In genomic region chr9:74187401-74188029, GRCm38 (mm10) we compare ENCODE assay signal across 14 mouse cellular contexts.
A peak's percentile ranks its signal among the peaks of the same experiment; 100 is the strongest.
DNase-seq lines count a peak whose midpoint lies in the region; ATAC-seq and TF ChIP-seq lines count a peak whose summit lies in the region.
"Had no signal": no experiment of that assay in that cellular context is flagged by ENCODE, and none has a peak within 500 bp of the region (broad histone marks: within the 10 kb centered on the region; RNA-seq: fewer than 3 reads in every experiment).

No protein-coding gene starts in this region.

- peak overlapping the region; percentile 6; the same call in 1 of the 2 replicates for H3K4me2 ChIP-seq in embryonic facial prominence, embryonic 12.5 days (replicated peaks)
- peak overlapping the region; percentile 28; the same call in 1 of the 2 replicates for H3K4me2 ChIP-seq in forebrain, embryonic 11.5 days (ENCODE audit: low read depth, low read length, severe bottlenecking)
- peak overlapping the region; percentile 51 for H3K4me2 ChIP-seq in hindbrain, embryonic 15.5 days
- peak overlapping the region; percentile 39 for H3K4me2 ChIP-seq in midbrain, postnatal 0 days (ENCODE audit: low read depth, low read length, poor library complexity, severe bottlenecking)
- H3K4me2 ChIP-seq: embryonic facial prominence, embryonic 15.5 days had no signal

- TF ChIP-seq CTCF in midbrain, postnatal 0 days (IDR thresholded peaks at IDR 0.05): no peak

- WGBS in embryonic facial prominence, embryonic 12.5 days: 50% methylated on average over 8 of the region's 8 CpGs
- WGBS in forebrain, embryonic 11.5 days: 32% methylated on average over 8 of the region's 8 CpGs
- 23% methylated on average over 8 of the region's 8 CpGs for WGBS in hindbrain, embryonic 15.5 days
- 15% methylated on average over 8 of the region's 8 CpGs for WGBS in midbrain, postnatal 0 days

- H3K9ac ChIP-seq in embryonic facial prominence, embryonic 12.5 days: no peak overlapping the region
- no peak overlapping the region for H3K9ac ChIP-seq in forebrain, embryonic 11.5 days (ENCODE audit: low read length)
- H3K9ac ChIP-seq in hindbrain, embryonic 15.5 days: no peak overlapping the region
- H3K9ac ChIP-seq in midbrain, postnatal 0 days (replicated peaks; ENCODE audit: low read length, poor library complexity, severe bottlenecking): no peak overlapping the region
- H3K9ac ChIP-seq: embryonic facial prominence, embryonic 15.5 days; limb, embryonic 15.5 days had no signal

- peaks cover 7% of the 10 kb centered on the region for H3K4me1 ChIP-seq in embryonic facial prominence, embryonic 12.5 days
- H3K4me1 ChIP-seq in forebrain, embryonic 11.5 days (replicated peaks; ENCODE audit: control insufficient read depth, insufficient read depth, low read length): no peaks in the 10 kb centered on the region
- peaks cover 10% of the 10 kb centered on the region for H3K4me1 ChIP-seq in hindbrain, embryonic 15.5 days (replicated peaks)
- H3K4me1 ChIP-seq in midbrain, postnatal 0 days (ENCODE audit: insufficient read depth, low read length): peaks cover 4% of the 10 kb centered on the region; the same call in 1 of the 2 replicates
- H3K4me1 ChIP-seq: limb, embryonic 15.5 days had no signal

- H3K9me3 ChIP-seq in embryonic facial prominence, embryonic 12.5 days: no peaks in the 10 kb centered on the region
- no peaks in the 10 kb centered on the region for H3K9me3 ChIP-seq in forebrain, embryonic 11.5 days (ENCODE audit: control insufficient read depth, low read length)
- no peaks in the 10 kb centered on the region for H3K9me3 ChIP-seq in hindbrain, embryonic 15.5 days
- no peaks in the 10 kb centered on the region for H3K9me3 ChIP-seq in midbrain, postnatal 0 days (ENCODE audit: low read length)
- H3K9me3 ChIP-seq: embryonic facial prominence, embryonic 15.5 days; limb, embryonic 15.5 days had no signal

- no peak for ATAC-seq in embryonic facial prominence, embryonic 12.5 days (ENCODE audit: insufficient number of reproducible peaks, insufficient read depth, low FRiP score, low TSS enrichment)
- peak; percentile 42 for ATAC-seq in forebrain, embryonic 11.5 days (replicated peaks; ENCODE audit: low FRiP score)
- ATAC-seq in hindbrain, embryonic 15.5 days (ENCODE audit: low FRiP score, low read depth): no peak
- 0 out of 2 replicates have a peak, but pooled peaks have one; percentile 34 for ATAC-seq in midbrain, postnatal 0 days (ENCODE audit: low FRiP score)

- H3K36me3 ChIP-seq in embryonic facial prominence, embryonic 12.5 days: no peaks in the 10 kb centered on the region
- H3K36me3 ChIP-seq in forebrain, embryonic 11.5 days (ENCODE audit: control insufficient read depth, insufficient read depth, low read length): no peaks in the 10 kb centered on the region
- H3K36me3 ChIP-seq in hindbrain, embryonic 15.5 days: no peaks in the 10 kb centered on the region
- no peaks in the 10 kb centered on the region for H3K36me3 ChIP-seq in midbrain, postnatal 0 days (ENCODE audit: insufficient read depth, low read length)
- H3K36me3 ChIP-seq: embryonic facial prominence, embryonic 15.5 days; limb, embryonic 15.5 days had no signal

- H3K4me3 ChIP-seq in embryonic facial prominence, embryonic 12.5 days: no peak overlapping the region
- H3K4me3 ChIP-seq in forebrain, embryonic 11.5 days (ENCODE audit: low read depth, low read length): no peak overlapping the region
- no peak overlapping the region for H3K4me3 ChIP-seq in hindbrain, embryonic 15.5 days
- H3K4me3 ChIP-seq in midbrain, postnatal 0 days (ENCODE audit: low read depth, low read length): no peak overlapping the region
- H3K4me3 ChIP-seq: embryonic facial prominence, embryonic 15.5 days; limb, embryonic 15.5 days; myocyte had no signal

- H3K27ac ChIP-seq in embryonic facial prominence, embryonic 12.5 days: no peak overlapping the region
- no peak overlapping the region for H3K27ac ChIP-seq in forebrain, embryonic 11.5 days (ENCODE audit: low read depth, low read length)
- H3K27ac ChIP-seq in hindbrain, embryonic 15.5 days (replicated peaks): no peak overlapping the region
- no peak overlapping the region for H3K27ac ChIP-seq in midbrain, postnatal 0 days (ENCODE audit: low read depth, low read length)
- H3K27ac ChIP-seq: embryonic facial prominence, embryonic 15.5 days; limb, embryonic 15.5 days had no signal

- H3K27me3 ChIP-seq in embryonic facial prominence, embryonic 12.5 days: no peaks in the 10 kb centered on the region
- peaks cover 46% of the 10 kb centered on the region for H3K27me3 ChIP-seq in forebrain, embryonic 11.5 days (ENCODE audit: control insufficient read depth, insufficient read depth, low read length)
- peaks cover 32% of the 10 kb centered on the region for H3K27me3 ChIP-seq in hindbrain, embryonic 15.5 days
- H3K27me3 ChIP-seq in midbrain, postnatal 0 days (ENCODE audit: insufficient read depth, low read length): peaks cover 11% of the 10 kb centered on the region; the same call in 1 of the 2 replicates
- H3K27me3 ChIP-seq: embryonic facial prominence, embryonic 15.5 days; limb, embryonic 15.5 days had no signal

- no peak for DNase-seq in forebrain, embryonic 11.5 days (ENCODE audit: low spot score)
- DNase-seq in midbrain, postnatal 0 days (ENCODE audit: low spot score): no peak
- DNase-seq in left cerebral cortex, adult 18-20 months (ENCODE audit: low spot score in 2 of 2): no peak
- no peak for DNase-seq in spleen, postnatal 4 days (ENCODE audit: low spot score in 2 of 2)
- DNase-seq in kidney, postnatal 36 days: no peak
- DNase-seq: adrenal gland, postnatal 36 days; cerebellum, adult 18-20 months; gastrocnemius, postnatal 14 days; lung, postnatal 10 days had no signal

Comparison
In these comparisons a context has a peak if more than half of its experiments do, and no peak if none do; other contexts are left out.
1. ATAC-seq: peak in forebrain, embryonic 11.5 days (single experiment) and midbrain, postnatal 0 days (single experiment); none in embryonic facial prominence, embryonic 12.5 days (single experiment) and hindbrain, embryonic 15.5 days (single experiment).
2. Peak in every context shown above with its lines, with median percentiles within 50 percentile points of each other: H3K4me2 ChIP-seq.